Mouse (Mus musculus): ENCODE results near the gene Map3k9.

Map3k9 gene

DNA sequence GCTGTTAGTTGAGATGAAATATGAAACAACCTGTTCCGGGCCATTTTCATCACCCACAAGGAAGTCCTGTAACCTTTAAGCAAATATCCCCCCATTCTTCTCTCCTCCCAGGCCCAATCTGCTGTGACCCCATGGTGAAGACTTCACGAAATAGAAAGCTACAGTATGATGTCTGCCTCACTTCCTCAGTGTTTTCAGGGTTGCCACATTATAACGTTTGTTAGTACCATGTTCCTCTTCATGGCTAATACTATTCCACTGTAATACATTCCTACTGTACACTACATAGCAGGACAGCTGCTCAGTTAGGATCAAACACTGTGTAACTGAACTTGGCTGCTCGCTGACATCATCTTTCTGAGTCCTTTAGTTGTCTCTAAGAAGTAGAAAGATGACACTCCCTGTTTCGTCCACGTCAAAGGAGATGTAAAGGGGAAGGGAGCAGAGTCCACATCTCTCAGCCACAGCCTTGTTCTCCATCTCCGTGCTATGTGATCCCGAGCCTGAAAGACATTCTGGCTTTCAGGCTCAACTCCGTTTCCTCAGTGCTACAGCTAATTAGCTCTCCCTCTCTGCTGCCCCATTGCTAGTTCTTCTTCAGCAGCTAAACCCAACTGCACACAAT lies 34.5 kb downstream of the Map3k9 start:
- in situ Hi-C loops (cut with MboI; ENCODE audit: low pct_unique_long_range_greater_than_20kb in 1 of 2, low sequenced_read_pairs in 2 of 2, unreplicated experiment in 1 of 2), result no loop called here

DNA sequence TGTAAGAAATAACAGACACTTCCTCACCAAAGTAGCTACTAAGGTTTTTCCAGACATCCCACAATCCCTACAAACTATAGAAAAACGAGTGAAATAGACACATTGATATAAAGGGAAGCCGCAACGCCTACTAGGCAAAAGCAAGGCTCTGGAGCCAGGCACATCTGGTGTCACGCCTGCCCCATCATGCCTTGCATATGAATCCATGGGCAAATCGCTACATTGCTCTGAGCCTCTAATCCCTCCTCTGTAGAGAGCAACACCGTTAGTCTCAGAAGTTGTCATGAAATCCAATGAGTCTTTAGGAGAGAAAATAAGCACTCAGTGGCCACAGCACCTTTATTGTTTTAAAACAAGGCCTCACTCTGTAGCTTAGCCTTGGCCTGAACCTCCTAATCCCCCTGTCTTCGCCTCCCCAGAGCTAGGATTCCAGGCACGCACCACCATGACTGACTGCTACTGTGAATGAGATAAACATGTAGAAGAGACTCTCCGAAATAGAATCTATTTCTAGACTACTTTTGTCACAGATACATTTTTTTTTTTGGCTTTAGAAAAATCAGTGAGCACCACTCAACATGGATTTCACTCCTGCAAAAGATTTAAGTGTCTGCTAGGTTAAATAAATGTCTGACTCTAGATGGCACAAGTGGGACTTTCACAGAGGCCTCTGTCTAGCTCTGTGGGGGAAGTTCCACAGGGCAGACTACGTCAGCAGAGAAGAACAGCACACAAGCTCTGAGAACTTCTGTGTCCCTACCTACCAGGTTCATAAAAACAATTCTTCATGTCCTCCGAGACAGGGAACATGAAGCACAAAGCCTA lies 45.5 kb downstream of the Map3k9 start:
- in situ Hi-C loops (cut with MboI; ENCODE audit: low pct_unique_long_range_greater_than_20kb in 1 of 2, low sequenced_read_pairs in 2 of 2, unreplicated experiment in 1 of 2), result no loop called here

DNA sequence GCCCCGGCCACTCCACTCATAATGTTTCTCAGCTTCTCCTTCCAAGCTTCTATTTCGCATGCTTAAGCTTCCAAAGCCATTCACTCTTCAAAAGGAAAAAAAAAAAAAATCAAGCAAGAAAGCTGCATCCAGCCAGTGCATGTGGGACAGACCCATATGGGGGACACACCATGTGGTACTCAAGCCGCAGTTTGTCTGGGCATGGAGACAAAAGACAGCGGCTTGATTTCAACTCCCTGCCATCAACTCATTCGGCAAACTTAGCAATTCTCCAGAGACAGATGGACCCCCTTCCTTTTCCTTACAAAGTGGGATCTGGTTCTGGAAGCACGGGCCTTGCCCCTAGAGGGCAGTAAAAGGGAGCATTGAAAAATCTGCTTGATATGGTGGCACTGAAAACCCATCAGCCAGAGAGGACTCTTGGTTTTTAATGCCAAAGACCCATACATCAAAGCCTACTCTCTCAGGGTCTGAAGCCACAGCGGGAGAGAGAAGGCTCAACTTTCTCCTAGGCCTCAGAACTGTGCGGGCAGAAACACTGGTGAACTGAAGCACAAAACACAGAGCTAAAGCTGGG lies 54.6 kb downstream of the Map3k9 start:
- in situ Hi-C loops (cut with MboI; ENCODE audit: low pct_unique_long_range_greater_than_20kb in 1 of 2, low sequenced_read_pairs in 2 of 2, unreplicated experiment in 1 of 2), result no loop called here

DNA sequence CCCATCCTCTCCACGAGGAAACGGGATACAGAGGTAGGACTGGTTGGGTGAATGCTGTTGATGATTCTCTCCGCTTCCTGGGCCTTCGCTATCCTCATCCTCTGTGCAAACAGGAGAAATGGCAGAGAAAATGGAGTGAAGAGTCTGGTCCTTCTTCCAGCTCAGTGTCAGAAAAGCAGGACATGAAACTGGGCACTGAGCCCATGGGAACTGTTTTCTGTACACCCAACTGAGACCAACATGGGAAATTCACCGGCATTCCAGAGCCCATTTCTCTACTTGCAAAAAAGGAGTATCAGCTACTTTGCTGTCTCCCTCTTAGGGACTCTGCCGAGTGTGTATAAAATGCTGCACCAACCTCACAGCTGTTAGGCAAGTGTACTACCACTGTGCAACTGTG lies 56.2 kb downstream of the Map3k9 start:
- in situ Hi-C loops (cut with MboI; ENCODE audit: low pct_unique_long_range_greater_than_20kb in 1 of 2, low sequenced_read_pairs in 2 of 2, unreplicated experiment in 1 of 2), result no loop called here

DNA sequence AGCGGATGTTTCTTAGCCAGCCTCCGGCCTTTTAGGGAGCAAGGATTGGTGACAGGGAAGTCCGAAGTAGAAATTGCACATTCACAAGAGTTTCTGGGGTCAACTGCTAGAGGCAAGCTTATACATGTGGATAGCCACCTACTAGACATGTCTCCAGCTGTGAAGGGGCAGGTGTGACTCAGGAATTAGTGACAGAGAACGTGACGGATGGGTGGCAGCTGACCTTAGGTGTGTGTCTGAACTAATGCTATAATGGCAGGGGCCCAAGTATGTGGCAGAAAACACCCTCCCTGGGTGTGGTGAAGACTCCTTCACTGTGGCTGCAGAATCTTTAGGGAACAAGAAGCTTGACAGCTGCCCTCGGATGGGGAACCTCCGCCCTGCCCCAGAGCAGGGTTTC lies 57.6 kb downstream of the Map3k9 start:
- in situ Hi-C loops (cut with MboI; ENCODE audit: low pct_unique_long_range_greater_than_20kb in 1 of 2, low sequenced_read_pairs in 2 of 2, unreplicated experiment in 1 of 2), result no loop called here

DNA sequence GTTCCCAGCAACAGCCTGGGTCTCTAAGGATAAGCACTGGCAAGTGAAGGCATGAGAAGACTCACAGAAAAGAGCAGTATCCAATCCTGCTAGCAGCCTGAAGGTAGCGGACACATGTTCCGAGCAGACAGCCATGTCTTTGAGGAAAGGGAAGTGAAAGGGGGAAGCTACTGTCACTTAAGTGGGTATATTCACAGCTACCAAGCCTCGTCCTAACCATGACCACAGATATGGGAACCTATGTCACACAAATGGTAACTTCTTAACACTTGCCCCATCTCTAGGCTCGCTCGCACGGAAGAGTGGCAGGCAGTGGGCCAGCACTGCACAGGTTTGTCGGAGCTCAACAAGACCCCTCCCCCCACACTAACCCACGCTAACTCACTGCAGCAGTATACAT lies 61.3 kb downstream of the Map3k9 start:
- in situ Hi-C loops (cut with MboI; ENCODE audit: low pct_unique_long_range_greater_than_20kb in 1 of 2, low sequenced_read_pairs in 2 of 2, unreplicated experiment in 1 of 2), result no loop called here

DNA sequence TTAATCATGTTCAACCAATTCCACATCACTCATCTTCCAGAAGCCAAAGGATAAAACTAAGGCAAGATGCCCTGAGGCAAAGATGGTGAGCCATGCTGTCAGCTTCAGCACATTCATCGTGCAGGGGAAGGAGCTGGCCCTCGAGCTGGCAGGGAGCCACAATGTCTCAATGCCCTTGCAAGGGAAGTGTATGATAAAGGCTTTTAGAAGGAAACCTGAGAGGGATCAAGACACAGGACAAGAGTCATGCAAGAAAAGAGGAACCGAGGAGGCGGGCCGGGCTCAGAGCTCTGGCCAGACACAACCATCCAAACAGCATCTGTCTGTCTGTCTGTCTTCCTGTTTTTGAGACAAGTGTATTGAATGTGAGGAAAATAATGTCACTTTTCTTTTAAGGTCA lies 61.8 kb downstream of the Map3k9 start:
- in situ Hi-C loops (cut with MboI; ENCODE audit: low pct_unique_long_range_greater_than_20kb in 1 of 2, low sequenced_read_pairs in 2 of 2, unreplicated experiment in 1 of 2), result no loop called here

DNA sequence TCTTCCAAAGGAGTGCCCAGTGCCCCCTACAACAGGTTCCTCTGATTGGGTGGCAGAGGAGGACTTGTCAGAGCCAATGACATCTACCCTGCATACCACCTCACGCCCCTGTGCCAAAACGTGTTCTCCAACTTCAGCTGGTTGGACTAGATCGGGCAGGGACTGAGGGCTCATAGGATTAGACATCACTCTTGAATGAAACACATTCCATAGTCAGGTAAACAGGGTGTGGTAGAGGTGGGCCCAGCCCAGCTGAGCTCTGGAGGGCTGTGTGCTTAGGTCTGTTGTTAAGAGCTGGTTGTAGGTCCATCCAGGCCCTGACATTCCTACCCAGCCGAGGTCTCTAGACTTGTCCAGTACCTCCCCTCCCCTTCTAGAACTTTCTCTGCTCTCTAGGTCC lies 68.4 kb downstream of the Map3k9 start:
- in situ Hi-C loops (cut with MboI; ENCODE audit: low pct_unique_long_range_greater_than_20kb in 1 of 2, low sequenced_read_pairs in 2 of 2, unreplicated experiment in 1 of 2), result no loop called here

DNA sequence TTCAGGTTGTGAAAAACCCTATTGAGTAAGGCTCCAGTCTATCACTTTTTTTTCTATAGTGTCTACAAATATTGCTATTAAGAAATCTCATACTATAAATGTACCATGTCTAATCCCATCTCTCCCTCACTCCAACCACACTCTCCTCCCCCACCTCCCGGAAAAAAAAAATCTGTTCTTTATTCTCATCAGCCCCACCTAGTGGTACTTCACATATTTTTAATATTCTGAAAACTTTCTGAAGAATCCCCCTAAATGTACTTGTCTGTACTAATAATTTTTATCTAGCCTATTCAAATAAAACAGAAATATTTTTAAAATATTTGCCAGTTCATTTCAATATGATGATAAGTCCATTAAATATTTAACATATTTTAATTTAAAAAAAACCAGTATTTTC lies 78.1 kb downstream of the Map3k9 start:
- in situ Hi-C loops (cut with MboI; ENCODE audit: low pct_unique_long_range_greater_than_20kb in 1 of 2, low sequenced_read_pairs in 2 of 2, unreplicated experiment in 1 of 2), result no loop called here

DNA sequence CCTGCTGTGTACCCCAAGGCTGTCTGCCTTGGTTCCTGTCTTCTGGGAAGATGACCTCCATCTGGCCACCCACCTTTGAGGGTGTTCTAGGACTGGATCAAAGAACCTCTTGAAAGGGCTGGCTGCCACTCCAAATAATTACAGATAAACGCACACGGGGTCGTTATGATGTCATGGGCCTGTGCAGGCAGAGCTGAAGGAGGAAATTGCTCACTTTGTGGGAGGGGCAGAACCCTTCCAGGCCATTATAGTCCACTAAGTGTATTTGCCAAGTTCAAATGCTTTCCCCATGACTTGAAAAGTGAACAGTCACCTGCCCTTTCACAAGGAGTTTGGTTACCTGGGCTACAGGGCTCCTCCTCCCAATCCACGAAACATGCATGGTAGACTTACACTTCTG lies 83.0 kb downstream of the Map3k9 start:
- in situ Hi-C loops (cut with MboI; ENCODE audit: low pct_unique_long_range_greater_than_20kb in 1 of 2, low sequenced_read_pairs in 2 of 2, unreplicated experiment in 1 of 2), result no loop called here

DNA sequence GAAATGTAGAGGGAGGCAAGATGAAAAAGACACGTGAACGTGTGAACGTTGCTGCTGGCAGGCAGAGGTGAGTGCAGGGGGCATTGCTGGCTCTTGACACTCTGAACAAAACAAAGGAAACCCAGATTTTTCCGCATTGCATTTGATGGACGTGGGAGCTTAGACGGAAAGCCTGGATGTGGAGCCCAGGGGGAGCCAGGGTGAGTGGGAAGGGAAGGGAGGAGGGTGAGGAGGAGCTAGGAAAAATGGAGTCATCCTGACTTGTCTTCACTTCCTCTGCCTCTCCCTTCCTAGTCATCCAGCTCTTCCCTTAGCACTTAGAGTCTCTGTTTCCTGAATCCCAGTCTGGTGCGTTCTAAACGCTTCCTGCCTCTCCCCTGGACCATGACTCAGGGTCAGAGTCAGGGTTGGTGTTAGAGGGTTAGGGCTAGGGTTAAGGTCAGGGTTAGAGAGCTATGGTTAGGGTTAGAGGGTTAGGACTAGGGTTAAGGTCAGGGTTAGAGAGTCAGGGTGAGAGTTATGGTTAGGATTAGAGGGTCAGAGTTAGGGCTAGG lies 89.7 kb downstream of the Map3k9 start:
- in situ Hi-C loops (cut with MboI; ENCODE audit: low pct_unique_long_range_greater_than_20kb in 1 of 2, low sequenced_read_pairs in 2 of 2, unreplicated experiment in 1 of 2), result no loop called here

DNA sequence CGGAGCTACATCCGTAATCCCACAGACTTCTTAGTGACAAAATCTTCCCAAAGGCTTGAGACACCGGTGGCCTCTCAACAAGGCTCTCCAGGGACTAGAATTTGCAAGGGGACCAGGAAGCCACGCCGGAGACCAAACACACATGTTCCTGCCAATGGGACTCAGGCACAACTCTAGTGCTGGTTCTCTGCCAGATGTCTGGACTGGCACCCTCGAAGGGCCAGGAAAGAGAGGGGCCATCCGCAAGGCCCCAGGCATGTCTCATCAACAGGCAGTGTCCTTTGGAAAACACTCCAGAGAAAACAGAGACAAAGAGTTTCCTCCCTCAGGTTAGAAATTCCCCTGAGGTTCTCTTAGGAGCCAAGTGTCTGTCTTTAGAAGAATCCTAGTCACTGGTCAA lies 90.2 kb downstream of the Map3k9 start:
- in situ Hi-C loops (cut with MboI; ENCODE audit: low pct_unique_long_range_greater_than_20kb in 1 of 2, low sequenced_read_pairs in 2 of 2, unreplicated experiment in 1 of 2), result no loop called here

DNA sequence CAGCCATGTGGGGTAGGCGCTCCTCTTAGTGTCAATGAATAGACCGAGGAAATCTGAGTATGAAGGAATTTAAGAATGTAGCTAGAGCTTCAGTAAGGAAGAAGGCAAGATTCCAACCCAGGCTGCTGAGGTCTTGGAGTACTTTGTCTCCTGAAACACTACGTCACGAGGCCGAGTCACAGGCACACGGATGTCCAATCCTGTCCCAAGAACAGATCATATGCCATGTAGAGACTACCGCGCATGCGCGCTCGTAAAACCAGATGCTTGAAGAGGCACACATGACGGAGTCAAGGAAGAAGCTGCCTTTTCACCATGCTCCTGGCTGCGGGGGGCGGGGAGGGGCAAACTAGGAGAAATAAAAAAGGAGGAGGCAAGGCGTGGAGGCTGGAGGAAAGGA lies 90.9 kb downstream of the Map3k9 start:
- in situ Hi-C loops (cut with MboI; ENCODE audit: low pct_unique_long_range_greater_than_20kb in 1 of 2, low sequenced_read_pairs in 2 of 2, unreplicated experiment in 1 of 2), result no loop called here

DNA sequence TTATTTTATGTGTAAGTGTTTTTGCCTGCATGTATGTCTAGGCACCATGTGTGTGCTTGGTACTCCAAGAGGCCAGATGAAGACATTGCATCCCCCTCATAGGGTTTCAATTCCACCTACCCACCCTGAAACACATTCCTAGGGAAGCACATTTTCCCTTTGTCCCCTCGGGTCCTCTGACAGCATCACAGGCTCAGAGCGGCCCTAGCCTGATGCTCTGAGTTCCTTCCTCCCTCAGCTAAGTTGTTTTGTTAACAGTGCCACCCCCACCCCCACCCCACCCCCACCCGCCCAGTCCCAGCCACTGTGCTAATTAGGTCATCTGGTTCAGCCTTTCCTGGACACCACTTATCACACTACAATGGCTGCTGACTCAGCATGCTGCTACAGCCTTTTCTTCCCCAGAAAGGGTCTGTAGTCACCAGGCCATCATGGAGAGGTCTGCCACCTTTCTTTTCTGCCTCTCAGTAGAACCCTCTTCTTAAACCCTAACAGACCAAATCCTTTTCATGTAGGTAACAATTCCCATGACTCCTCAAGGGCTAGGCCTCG lies 91.4 kb downstream of the Map3k9 start:
- in situ Hi-C loops (cut with MboI; ENCODE audit: low pct_unique_long_range_greater_than_20kb in 1 of 2, low sequenced_read_pairs in 2 of 2, unreplicated experiment in 1 of 2), result no loop called here

DNA sequence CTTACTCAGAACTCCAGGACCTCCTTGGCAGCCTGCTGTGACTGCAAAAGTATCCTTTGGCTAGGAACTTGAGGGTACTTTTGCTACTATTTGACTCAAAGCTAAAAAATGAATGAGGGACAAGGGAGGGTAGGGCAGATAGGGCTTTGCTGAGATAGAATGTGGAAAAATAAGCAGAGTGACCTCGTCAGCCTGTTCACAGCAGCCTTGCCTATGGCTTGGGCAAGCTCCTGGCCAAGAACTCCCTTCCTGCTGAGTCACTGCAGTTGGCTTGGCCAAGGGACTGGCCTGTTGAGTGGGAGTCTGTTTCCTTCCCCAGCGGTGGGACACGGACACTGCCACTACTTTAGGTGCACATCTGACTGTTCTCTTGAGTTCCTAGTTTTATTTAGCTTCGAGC lies 92.4 kb downstream of the Map3k9 start:
- in situ Hi-C loops (cut with MboI; ENCODE audit: low pct_unique_long_range_greater_than_20kb in 1 of 2, low sequenced_read_pairs in 2 of 2, unreplicated experiment in 1 of 2), result no loop called here

DNA sequence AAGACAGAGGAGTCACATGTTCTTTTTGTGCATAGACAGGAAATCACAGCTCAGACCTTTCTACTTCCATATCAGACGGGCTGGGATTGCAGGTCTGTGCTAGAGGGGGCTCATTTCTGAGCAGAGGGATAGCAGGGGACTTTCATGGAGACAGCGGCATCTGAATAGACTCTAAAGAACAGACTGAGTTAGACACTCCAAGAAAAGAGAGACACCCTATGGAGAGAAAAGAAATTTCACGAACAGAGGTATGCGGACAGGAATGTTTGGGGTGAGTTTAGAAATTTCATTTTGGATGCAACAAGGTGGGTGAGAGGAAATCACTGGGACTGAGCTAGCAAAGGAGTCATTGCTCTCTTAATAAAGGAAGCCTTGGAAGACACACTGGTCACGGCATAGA lies 93.1 kb downstream of the Map3k9 start:
- in situ Hi-C loops (cut with MboI; ENCODE audit: low pct_unique_long_range_greater_than_20kb in 1 of 2, low sequenced_read_pairs in 2 of 2, unreplicated experiment in 1 of 2), result no loop called here

DNA sequence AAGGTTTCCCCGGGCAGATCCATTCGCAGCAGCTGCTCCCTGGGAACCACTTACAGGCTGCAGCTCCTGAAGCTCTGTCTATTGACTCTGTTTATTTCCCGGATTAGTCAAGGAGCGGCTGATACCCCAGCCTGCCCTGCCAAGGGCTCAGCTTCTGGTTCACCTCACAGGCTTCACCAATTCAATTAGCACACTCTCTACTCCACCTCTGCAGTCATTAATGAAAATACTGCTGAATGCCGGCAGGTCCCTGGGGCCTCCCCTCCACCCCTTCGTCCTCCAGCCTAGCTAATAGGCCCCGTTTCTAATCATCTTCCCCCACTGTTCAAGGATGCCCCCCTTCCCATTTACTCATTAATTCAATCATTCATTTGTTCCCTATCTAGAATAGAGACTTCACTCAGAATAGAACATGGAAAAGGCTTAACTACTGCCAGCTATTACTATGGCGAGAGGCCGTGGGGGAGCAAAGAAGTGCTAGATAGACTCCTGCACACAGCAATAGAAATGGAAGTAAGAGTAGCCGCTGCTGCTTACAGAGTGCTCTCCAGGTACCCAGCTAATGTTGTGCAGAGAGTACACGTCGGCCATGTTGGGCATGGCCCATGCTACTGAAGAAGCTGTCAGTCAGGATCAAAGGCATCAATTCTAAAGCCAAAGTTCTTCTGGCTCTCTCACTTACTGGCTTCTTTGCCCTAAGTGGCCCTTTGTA lies 94.4 kb downstream of the Map3k9 start:
- in situ Hi-C loops (cut with MboI; ENCODE audit: low pct_unique_long_range_greater_than_20kb in 1 of 2, low sequenced_read_pairs in 2 of 2, unreplicated experiment in 1 of 2), result no loop called here

DNA sequence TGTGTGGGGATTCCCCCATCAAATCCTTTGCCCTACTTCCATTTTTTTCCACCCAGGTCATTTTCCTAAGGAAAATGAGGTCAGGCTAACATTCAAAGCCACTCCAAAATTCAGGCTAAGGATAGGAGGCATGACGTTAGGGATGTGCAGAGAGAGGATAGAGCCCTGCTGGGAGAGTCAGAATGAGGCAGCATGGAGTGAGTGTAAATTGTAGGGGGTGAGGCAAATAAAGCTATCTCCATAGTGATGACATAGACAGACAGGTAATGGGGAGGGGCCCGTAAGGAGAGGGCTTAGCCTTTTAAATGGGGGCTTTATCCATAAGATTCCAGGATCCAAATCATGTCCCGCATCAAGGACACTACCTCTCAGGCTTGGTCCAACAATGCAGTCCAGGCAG lies 95.0 kb downstream of the Map3k9 start:
- in situ Hi-C loops (cut with MboI; ENCODE audit: low pct_unique_long_range_greater_than_20kb in 1 of 2, low sequenced_read_pairs in 2 of 2, unreplicated experiment in 1 of 2), result no loop called here

DNA sequence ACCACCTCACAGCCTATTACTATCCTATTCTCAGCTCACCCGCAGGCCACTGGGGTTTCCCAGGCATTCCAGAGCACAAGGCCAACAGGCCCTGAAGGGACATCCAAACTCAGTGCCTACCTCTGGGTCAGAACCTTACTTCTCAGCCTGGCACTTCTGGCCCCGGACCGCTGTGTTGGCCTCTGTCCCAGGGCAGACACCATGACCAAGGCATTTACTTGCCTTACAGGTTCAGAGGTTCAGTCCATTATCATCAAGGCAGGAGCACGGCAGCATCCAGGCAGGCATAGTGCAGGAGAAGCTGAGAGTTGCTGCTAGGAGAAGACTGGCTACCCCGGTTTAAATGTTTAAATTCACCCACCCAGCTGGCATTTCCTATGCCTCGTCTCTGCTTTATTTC lies 96.9 kb downstream of the Map3k9 start:
- in situ Hi-C loops (cut with MboI; ENCODE audit: low pct_unique_long_range_greater_than_20kb in 1 of 2, low sequenced_read_pairs in 2 of 2, unreplicated experiment in 1 of 2), result no loop called here
